Mouse (Mus musculus) lung, postnatal 10 days (tissue): ENCODE results near the gene Inca1.

Source experiments
- DNase-seq: peaks from one replicate; pipeline ENCODE4 v3.0.0; 2021

Gene Inca1

GRCm38 (mm10) chr11:70652029-70652883 lies 47.7 kb downstream of the Inca1 start:
- peak; percentile 46 for DNase-seq

GRCm38 (mm10) chr11:70651391-70651790 lies 48.6 kb downstream of the Inca1 start:
- DNase-seq = no peak

GRCm38 (mm10) chr11:70650322-70651175 lies 49.4 kb downstream of the Inca1 start:
- no peak for DNase-seq

- no peak for DNase-seq
Measured at GRCm38 (mm10) chr11:70649185-70649734, 50.7 kb downstream of the Inca1 start.

GRCm38 (mm10) chr11:70648512-70648911 lies 51.4 kb downstream of the Inca1 start:
- no peak for DNase-seq

- peak; percentile 52 for DNase-seq
Measured at GRCm38 (mm10) chr11:70647716-70648420, 52.1 kb downstream of the Inca1 start.

- peak; percentile 99 for DNase-seq
Measured at GRCm38 (mm10) chr11:70646691-70647650, 53.0 kb downstream of the Inca1 start, which contains the start of the genes Rnf167 and Slc25a11. TSS of gene Rnf167 (plus strand) at chr11:70647235. TSS of gene Slc25a11 (minus strand) at chr11:70647479.

GRCm38 (mm10) chr11:70646259-70646555 lies 53.7 kb downstream of the Inca1 start:
- no peak for DNase-seq

- DNase-seq = no peak
Measured at GRCm38 (mm10) chr11:70645461-70646258, 54.3 kb downstream of the Inca1 start.

GRCm38 (mm10) chr11:70644564-70645103 lies 55.3 kb downstream of the Inca1 start:
- no peak for DNase-seq

- DNase-seq = no peak
Measured at GRCm38 (mm10) chr11:70643051-70643450, 56.9 kb downstream of the Inca1 start.

- no peak for DNase-seq
Measured at GRCm38 (mm10) chr11:70641241-70641640, 58.7 kb downstream of the Inca1 start.

GRCm38 (mm10) chr11:70639976-70640375 lies 60.0 kb downstream of the Inca1 start:
- DNase-seq = no peak

- no peak for DNase-seq
Measured at GRCm38 (mm10) chr11:70638714-70639278, 61.2 kb downstream of the Inca1 start, which contains the start of gene Gp1ba. TSS of gene Gp1ba (plus strand) at chr11:70639122.
